In the genomic region with DNA sequence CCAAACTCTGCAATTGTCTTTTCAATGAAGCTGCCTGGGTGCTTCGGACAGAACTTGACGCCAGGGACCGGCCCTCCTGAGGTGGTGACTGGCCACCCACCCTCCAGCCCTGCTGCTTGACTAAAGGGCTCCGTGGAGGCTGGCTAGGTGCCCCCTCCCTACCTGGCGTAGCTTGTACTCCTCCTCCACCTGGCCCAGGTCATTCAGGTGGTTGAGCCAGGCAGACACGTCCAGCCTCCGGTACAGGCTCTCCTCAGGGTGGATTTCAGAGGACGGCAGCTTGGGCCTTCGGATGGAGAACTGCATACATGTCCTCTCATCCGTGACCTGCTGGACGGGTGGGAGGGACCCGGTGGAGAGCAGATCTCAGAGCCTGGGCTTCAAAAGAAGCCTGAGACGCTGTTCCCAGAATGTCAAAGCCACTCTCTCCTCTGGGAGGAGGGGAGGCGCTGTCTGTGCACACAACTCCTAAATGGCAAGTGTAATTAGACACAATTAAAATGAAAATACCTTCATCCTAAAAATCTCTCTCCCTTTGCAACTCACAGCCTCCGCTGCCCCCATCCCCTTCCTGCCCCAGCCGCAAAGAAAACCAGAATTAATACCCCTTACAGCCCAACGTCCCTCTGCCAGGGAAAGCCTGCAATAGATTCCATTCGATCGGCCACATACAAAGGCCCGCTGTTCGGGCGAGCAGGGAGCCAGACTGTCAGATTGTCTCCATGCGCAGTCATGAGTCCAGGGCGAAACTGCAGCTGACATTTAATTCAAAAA, we compare ENCODE assay signal across 10 mouse cellular contexts.
DNase-seq lines count a peak whose midpoint lies in the region; ATAC-seq and TF ChIP-seq lines count a peak whose summit lies in the region.
"Had no signal": no experiment of that assay in that cellular context is flagged by ENCODE, and none has a peak within 500 bp of the region (broad histone marks: within the 10 kb centered on the region; RNA-seq: fewer than 3 reads in every experiment).

No protein-coding gene starts in this region.

- no peaks in the 10 kb centered on the region for H3K36me3 ChIP-seq in embryonic facial prominence, embryonic 11.5 days (replicated peaks; ENCODE audit: control insufficient read depth, insufficient read depth, low read depth, low read length)
- peaks cover 13% of the 10 kb centered on the region; the same call in 1 of the 2 replicates for H3K36me3 ChIP-seq in hindbrain, postnatal 0 days (ENCODE audit: insufficient read depth, low read length)
- peaks cover 41% of the 10 kb centered on the region for H3K36me3 ChIP-seq in limb, embryonic 15.5 days

- H3K27me3 ChIP-seq in embryonic facial prominence, embryonic 11.5 days (ENCODE audit: control insufficient read depth, insufficient read depth, low read length) = peaks cover 4% of the 10 kb centered on the region; the same call in 1 of the 2 replicates
- no peaks in the 10 kb centered on the region for H3K27me3 ChIP-seq in hindbrain, postnatal 0 days (ENCODE audit: insufficient read depth, low read length)
- H3K27me3 ChIP-seq in limb, embryonic 15.5 days = peaks cover 5% of the 10 kb centered on the region; the same call in 1 of the 2 replicates

- no peak for TF ChIP-seq CTCF in hindbrain, postnatal 0 days (IDR thresholded peaks at IDR 0.05; ENCODE audit: low read depth)

- peaks cover 27% of the 10 kb centered on the region for H3K4me1 ChIP-seq in embryonic facial prominence, embryonic 11.5 days (ENCODE audit: control insufficient read depth, insufficient read depth, low read length)
- H3K4me1 ChIP-seq in hindbrain, postnatal 0 days (ENCODE audit: insufficient read depth, low read length) = peaks cover 10% of the 10 kb centered on the region
- peaks cover 44% of the 10 kb centered on the region for H3K4me1 ChIP-seq in limb, embryonic 15.5 days

- peak overlapping the region; percentile 26 for H3K4me2 ChIP-seq in embryonic facial prominence, embryonic 11.5 days (ENCODE audit: low read depth, low read length)
- H3K4me2 ChIP-seq in hindbrain, postnatal 0 days (ENCODE audit: low read depth, low read length) = peak overlapping the region; percentile 24
- peak overlapping the region; percentile 2; the same call in 1 of the 2 replicates for H3K4me2 ChIP-seq in limb, embryonic 15.5 days

- DNase-seq in R1 (ENCODE audit: low read depth, low spot score) = peak; percentile 23
- DNase-seq in embryonic facial prominence, embryonic 11.5 days (ENCODE audit: low spot score) = peak; percentile 68
- DNase-seq in hindbrain, postnatal 0 days (ENCODE audit: low spot score) = peak; percentile 66
- DNase-seq in lung, postnatal 14 days = no peak
- DNase-seq in ovary, postnatal 10 days (ENCODE audit: low spot score) = no peak
- no peak for DNase-seq in urinary bladder, adult 2 months (ENCODE audit: low spot score)
- DNase-seq: cerebellum, postnatal 36 days had no signal

- H3K27ac ChIP-seq in embryonic facial prominence, embryonic 11.5 days (replicated peaks; ENCODE audit: low read depth, low read length) = no peak overlapping the region
- H3K27ac ChIP-seq in hindbrain, postnatal 0 days = peak overlapping the region; percentile 49
- H3K27ac ChIP-seq in limb, embryonic 15.5 days = no peak overlapping the region
- H3K27ac ChIP-seq: liver, embryonic 14.5 days had no signal

- no peak overlapping the region for H3K9ac ChIP-seq in embryonic facial prominence, embryonic 11.5 days (replicated peaks; ENCODE audit: low read length)
- H3K9ac ChIP-seq in hindbrain, postnatal 0 days (replicated peaks; ENCODE audit: low read length) = no peak overlapping the region; the same call in 1 of the 2 replicates
- H3K9ac ChIP-seq in limb, embryonic 15.5 days = no peak overlapping the region
- H3K9ac ChIP-seq: liver, embryonic 14.5 days had no signal

- ATAC-seq in embryonic facial prominence, embryonic 11.5 days (replicated peaks; ENCODE audit: insufficient number of reproducible peaks, low FRiP score, low TSS enrichment, low read depth) = peak; percentile 25; the same call in 1 of the 2 replicates
- peak; percentile 73 for ATAC-seq in hindbrain, postnatal 0 days
- no peak for ATAC-seq in limb, embryonic 15.5 days (ENCODE audit: insufficient number of reproducible peaks, low FRiP score, low TSS enrichment, low read depth)
- no peak for ATAC-seq in megakaryocyte, adult 5-6 weeks (ENCODE audit: poor library complexity, severe bottlenecking)

- 15% methylated on average over 24 of the region's 24 CpGs for WGBS in embryonic facial prominence, embryonic 11.5 days
- WGBS in hindbrain, postnatal 0 days = 19% methylated on average over 24 of the region's 24 CpGs
- 42% methylated on average over 24 of the region's 24 CpGs for WGBS in limb, embryonic 15.5 days

- H3K4me3 ChIP-seq in embryonic facial prominence, embryonic 11.5 days (ENCODE audit: low read depth, low read length) = no peak overlapping the region
- H3K4me3 ChIP-seq in hindbrain, postnatal 0 days (ENCODE audit: low read length) = no peak overlapping the region
- H3K4me3 ChIP-seq in limb, embryonic 15.5 days = no peak overlapping the region

- H3K9me3 ChIP-seq in embryonic facial prominence, embryonic 11.5 days (replicated peaks; ENCODE audit: control insufficient read depth, low read length) = no peaks in the 10 kb centered on the region
- H3K9me3 ChIP-seq in hindbrain, postnatal 0 days (ENCODE audit: low read length) = no peaks in the 10 kb centered on the region
- no peaks in the 10 kb centered on the region for H3K9me3 ChIP-seq in limb, embryonic 15.5 days

Comparison
In these comparisons a context has a peak if more than half of its experiments do, and no peak if none do; other contexts are left out.
1. DNase-seq: peak in R1 (single experiment), embryonic facial prominence, embryonic 11.5 days (single experiment) and hindbrain, postnatal 0 days (single experiment); none in lung, postnatal 14 days (single experiment), ovary, postnatal 10 days (single experiment) and urinary bladder, adult 2 months (single experiment).
2. ATAC-seq: peak in embryonic facial prominence, embryonic 11.5 days (single experiment) and hindbrain, postnatal 0 days (single experiment); none in limb, embryonic 15.5 days (single experiment) and megakaryocyte, adult 5-6 weeks (single experiment).
3. Peak in every context shown above with its lines, with median percentiles within 50 percentile points of each other: H3K4me2 ChIP-seq.